Mouse (Mus musculus) heart, adult 18-20 months (tissue): ENCODE data around the gene Dpf1. TPM values are rescaled to one million over a fixed set of nuclear protein-coding genes. Genes with fewer than 3 reads are reported as not detected.
A peak's percentile ranks its signal among the peaks of the same experiment; 100 is the strongest.

ENCODE experiments used
- DNase-seq, 2 experiments: peaks; one replicate each; pipeline ENCODE4 v3.0.0; 2021 to 2022; ENCODE audit warnings: mixed read lengths in 1 of 2
- total RNA-seq, 2 experiments: library from RNA; stranded (reverse); gene quantifications; 2 replicates each; pipeline ENCODE4 v1.2.3; 2021

The Dpf1 gene
- total RNA-seq, 2 experiments from 2014 or later: 0.47 to 1.1 TPM

- peak; percentile 76 to 87 for DNase-seq
Measured at GRCm38 (mm10) chr7:29288942-29289638, 14.7 kb upstream of the Dpf1 start, which contains the start of gene Ppp1r14a. Gene Ppp1r14a (plus strand): TSS chr7:29289308.

- no peak for DNase-seq
Measured at GRCm38 (mm10) chr7:29289856-29290255, 13.9 kb upstream of the Dpf1 start.

GRCm38 (mm10) chr7:29290691-29291485, 12.9 kb upstream of the Dpf1 start:
- DNase-seq: no peak

- no peak for DNase-seq
Measured at GRCm38 (mm10) chr7:29291616-29292457, 11.9 kb upstream of the Dpf1 start.

- peak; percentile 66 to 82 for DNase-seq
Measured at GRCm38 (mm10) chr7:29292458-29293098, 11.2 kb upstream of the Dpf1 start.

GRCm38 (mm10) chr7:29293131-29294065, 10.4 kb upstream of the Dpf1 start:
- DNase-seq: peak; percentile 67 to 69

- DNase-seq: no peak
Measured at GRCm38 (mm10) chr7:29294111-29294761, 9.5 kb upstream of the Dpf1 start.

GRCm38 (mm10) chr7:29295861-29296647, 7.7 kb upstream of the Dpf1 start:
- no peak for DNase-seq

- peak; percentile 78 to 80 for DNase-seq
Measured at GRCm38 (mm10) chr7:29296998-29297397, 6.8 kb upstream of the Dpf1 start.

- peak; percentile 61 to 85 for DNase-seq
Measured at GRCm38 (mm10) chr7:29301127-29301566, 2.6 kb upstream of the Dpf1 start.

GRCm38 (mm10) chr7:29302641-29303040, 1.1 kb upstream of the Dpf1 start:
- DNase-seq: no peak

- DNase-seq: no peak
Measured at GRCm38 (mm10) chr7:29304463-29305262, 912 bp downstream of the Dpf1 start.

GRCm38 (mm10) chr7:29305263-29305988, 1.7 kb downstream of the Dpf1 start:
- no peak for DNase-seq

- DNase-seq: no peak
Measured at GRCm38 (mm10) chr7:29306108-29306507, 2.4 kb downstream of the Dpf1 start.

GRCm38 (mm10) chr7:29306619-29307018, 2.9 kb downstream of the Dpf1 start:
- DNase-seq: peak in 1 of 2 experiments; percentile 55

GRCm38 (mm10) chr7:29307350-29308104, 3.8 kb downstream of the Dpf1 start:
- peak; percentile 91 to 92 for DNase-seq

- peak in 1 of 2 experiments; percentile 44 for DNase-seq
Measured at GRCm38 (mm10) chr7:29309221-29309721, 5.5 kb downstream of the Dpf1 start.
